Mouse (Mus musculus) limb, embryonic 13.5 days (tissue): ENCODE measurements at regions not wholly inside any gene's neighbourhood (a gene's known extent, or its start where the extent isn't known, plus 50 kb on each side); places are given as distances from the start of the nearest gene placed in this dataset.

Experiments
- ATAC-seq: fragments of 200-750 bp; cut with Nextera tagmentation; 2 replicates; pipeline ENCODE4 v1.8.0; 2017; ENCODE audit warnings: low read depth, moderate number of reproducible peaks, moderate TSS enrichment; ENCODE audit not compliant: low FRiP score
- H3K27ac ChIP-seq: fragments of 300-500 bp; sonication (generic); 2 replicates; pipeline ENCODE4 v1.5.1; 2015; ENCODE audit warnings: inconsistent platforms, mild to moderate bottlenecking, moderate library complexity
- H3K27me3 ChIP-seq: fragments of 300-500 bp; sonication (generic); 2 replicates; pipeline ENCODE4 v1.6.1; 2015; ENCODE audit warnings: mild to moderate bottlenecking, inconsistent platforms
- H3K36me3 ChIP-seq: fragments of 300-500 bp; sonication (generic); 2 replicates; pipeline ENCODE4 v1.6.1; 2015; ENCODE audit warnings: inconsistent platforms, mild to moderate bottlenecking, moderate library complexity
- H3K4me1 ChIP-seq: fragments of 300-500 bp; sonication (generic); 2 replicates; pipeline ENCODE4 v1.6.1; 2015; ENCODE audit warnings: inconsistent platforms
- H3K4me2 ChIP-seq: fragments of 300-500 bp; sonication (generic); replicated peaks from 2 replicates; pipeline ENCODE4 v1.6.1; 2015; ENCODE audit warnings: inconsistent platforms, mild to moderate bottlenecking, moderate library complexity
- H3K4me3 ChIP-seq: fragments of 300-500 bp; sonication (generic); 2 replicates; pipeline ENCODE4 v1.5.1; 2015; ENCODE audit warnings: moderate library complexity, mild to moderate bottlenecking, inconsistent platforms
- H3K9ac ChIP-seq: fragments of 300-500 bp; sonication (generic); 2 replicates; pipeline ENCODE4 v1.6.1; 2015; ENCODE audit warnings: mild to moderate bottlenecking, inconsistent platforms
- H3K9me3 ChIP-seq: fragments of 300-500 bp; sonication (generic); 2 replicates; pipeline ENCODE4 v1.6.1; 2016; ENCODE audit warnings: inconsistent platforms
- WGBS: fragments of 180-500 bp; shearing (Covaris S2); methylation state at CpG from one replicate; pipeline ENCODE4 v1.1.7; 2015; 5-methylcytosine and 5-hydroxymethylcytosine counted together

DNA sequence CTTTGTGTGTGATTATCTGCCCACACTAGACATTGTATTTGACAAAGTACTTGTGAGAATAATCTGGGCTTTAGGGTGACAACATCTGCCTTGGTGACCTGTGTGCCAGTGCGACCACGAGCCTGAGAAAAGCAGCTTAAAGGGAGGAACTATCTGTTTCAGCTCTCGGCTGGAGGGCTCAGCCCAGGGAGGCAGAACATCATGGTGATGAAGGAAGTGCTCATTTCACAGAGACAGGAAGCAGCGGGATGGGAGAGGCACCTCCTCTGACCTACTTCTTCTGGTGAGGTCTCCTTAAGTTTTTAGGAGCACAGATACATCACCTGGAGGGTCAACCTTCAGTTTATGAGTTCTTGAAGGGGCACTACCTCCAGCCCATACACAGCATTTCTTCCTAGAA is 89.8 kb downstream of the Kif26a start:
- peak overlapping the region; percentile 75; the same call in 1 of the 2 replicates for H3K27ac ChIP-seq
- no peaks in the 10 kb centered on the region for H3K9me3 ChIP-seq
- no peak overlapping the region for H3K9ac ChIP-seq
- H3K27me3 ChIP-seq, result peaks cover 16% of the 10 kb centered on the region
- no peaks in the 10 kb centered on the region for H3K36me3 ChIP-seq
- H3K4me1 ChIP-seq, result peaks cover 70% of the 10 kb centered on the region
- H3K4me2 ChIP-seq, result 0 out of 2 replicates have a peak overlapping the region, but pooled peaks have one; percentile 51
- no peak for ATAC-seq
- WGBS, result 58% methylated on average over 4 of the region's 4 CpGs
- H3K4me3 ChIP-seq, result no peak overlapping the region

DNA sequence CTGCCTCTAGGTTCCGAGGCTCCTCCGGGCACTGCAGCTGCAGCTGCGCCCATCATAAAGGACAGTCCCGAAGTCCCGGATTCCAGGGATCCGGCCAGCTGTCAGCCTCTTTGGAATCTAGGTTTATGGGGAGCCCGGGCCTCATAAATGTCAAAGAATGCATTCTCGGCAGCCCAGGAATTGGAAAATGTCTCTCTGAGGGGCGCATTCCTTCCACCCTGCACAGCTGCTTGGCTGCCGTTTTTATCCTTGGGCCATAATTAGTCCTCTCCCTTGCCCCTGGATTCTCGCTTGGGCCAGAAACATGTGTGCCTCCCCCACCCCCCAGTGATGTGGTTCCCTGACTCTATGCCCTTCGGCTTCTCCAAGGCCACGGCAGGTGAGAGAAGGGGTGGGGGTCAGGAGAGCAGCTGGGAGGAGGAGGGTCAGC is 91.1 kb downstream of the Kif26a start:
- peak; percentile 85 for ATAC-seq

DNA sequence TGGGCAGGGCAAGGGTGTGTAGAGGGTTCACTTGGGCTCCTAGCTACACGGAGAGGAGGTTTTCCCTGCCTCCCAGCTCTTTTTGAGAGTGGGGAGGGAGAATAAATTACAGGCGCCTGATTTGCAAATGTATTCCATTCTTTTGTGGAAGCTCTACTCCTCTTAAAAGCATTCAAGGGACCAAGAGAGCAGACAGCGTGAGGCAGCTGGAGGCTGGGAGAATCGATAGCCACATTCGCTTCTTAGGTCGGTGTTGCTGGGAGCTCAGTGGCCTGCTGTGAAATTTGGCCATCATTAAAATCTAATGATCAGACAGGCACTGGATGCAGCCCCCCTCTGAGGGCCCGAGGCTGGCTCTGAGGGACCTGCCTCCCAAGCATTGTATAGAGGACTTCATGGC is 92.8 kb downstream of the Kif26a start:
- no peaks in the 10 kb centered on the region for H3K36me3 ChIP-seq
- no peaks in the 10 kb centered on the region for H3K9me3 ChIP-seq
- no peak overlapping the region for H3K27ac ChIP-seq
- H3K4me1 ChIP-seq, result peaks cover 86% of the 10 kb centered on the region
- 19% methylated on average over 7 of the region's 7 CpGs for WGBS
- H3K4me3 ChIP-seq, result no peak overlapping the region
- no peak overlapping the region for H3K9ac ChIP-seq
- ATAC-seq, result no peak
- peaks cover 16% of the 10 kb centered on the region for H3K27me3 ChIP-seq
- H3K4me2 ChIP-seq, result no peak overlapping the region

More for the DNA sequence above, 91.1 kb downstream of the Kif26a start:
- Histone ChIP-seq H3K4me1 (peaks cover 82% of the 10 kb centered on the region), H3K4me2 (peak overlapping the region; percentile 51), H3K36me3 (no peaks in the 10 kb centered on the region), H3K27me3 (peaks cover 16% of the 10 kb centered on the region), H3K4me3 (0 out of 2 replicates have a peak overlapping the region, but pooled peaks have one; percentile 11), H3K27ac (peak overlapping the region; percentile 75), H3K9ac (0 out of 2 replicates have a peak overlapping the region, but pooled peaks have one; percentile 15), H3K9me3 (no peaks in the 10 kb centered on the region)
- WGBS, result 5% methylated on average over 13 of the region's 13 CpGs

DNA sequence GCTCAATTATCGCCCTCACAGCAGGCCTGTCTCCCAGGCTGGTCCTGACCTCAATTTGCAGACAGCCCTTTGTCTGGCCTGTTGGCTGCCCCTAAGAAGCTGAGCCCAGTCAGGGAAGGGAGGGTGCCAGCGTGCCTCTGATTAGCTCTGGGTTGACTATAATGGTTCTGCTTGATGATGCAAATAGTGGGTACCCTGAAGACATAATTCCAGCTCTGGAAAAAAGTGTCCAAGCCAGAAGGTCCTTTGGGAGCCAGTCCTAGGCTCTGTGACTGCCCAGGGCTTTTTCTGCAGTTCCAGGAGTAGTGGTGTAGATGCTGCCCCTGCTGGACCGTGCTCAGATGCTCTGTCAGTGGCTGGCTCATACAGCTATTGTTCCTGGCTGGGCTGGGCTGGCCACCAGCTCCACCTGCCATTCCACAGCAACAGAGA is 95.7 kb downstream of the Kif26a start:
- H3K4me3 ChIP-seq, result no peak overlapping the region
- no peak overlapping the region for H3K4me2 ChIP-seq
- H3K4me1 ChIP-seq, result peaks cover 64% of the 10 kb centered on the region
- no peaks in the 10 kb centered on the region for H3K9me3 ChIP-seq
- H3K27ac ChIP-seq, result no peak overlapping the region; the same call in 1 of the 2 replicates
- H3K36me3 ChIP-seq, result no peaks in the 10 kb centered on the region
- H3K27me3 ChIP-seq, result peaks cover 16% of the 10 kb centered on the region
- H3K9ac ChIP-seq, result no peak overlapping the region
- 12% methylated on average over 3 of the region's 3 CpGs for whole genome bisulfite sequencing
- no peak for ATAC-seq

DNA sequence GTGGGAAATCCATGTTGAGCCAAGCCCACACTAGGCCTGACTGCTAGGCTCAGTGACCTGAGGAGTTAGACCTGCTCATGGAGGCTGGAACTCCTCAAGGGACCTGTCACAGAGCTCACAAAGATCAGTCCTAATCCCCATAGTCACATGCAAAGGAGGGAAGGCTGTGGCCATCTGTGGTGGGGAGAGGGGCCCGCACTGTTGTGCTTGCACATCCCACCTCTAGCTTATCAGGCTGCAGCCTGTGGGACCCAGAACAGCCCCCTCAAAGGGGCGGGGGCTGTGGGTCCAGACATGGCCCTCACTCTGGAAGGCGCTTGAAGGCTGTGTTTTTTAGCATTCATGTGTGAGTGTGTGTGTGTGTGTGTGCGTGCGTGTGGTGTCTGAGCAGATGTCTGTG is 97.2 kb downstream of the Kif26a start:
- peaks cover 50% of the 10 kb centered on the region for H3K4me1 ChIP-seq
- no peak overlapping the region for H3K4me2 ChIP-seq
- no peak overlapping the region for H3K27ac ChIP-seq
- H3K36me3 ChIP-seq, result no peaks in the 10 kb centered on the region
- ATAC-seq, result 0 out of 2 replicates have a peak, but pooled peaks have one; percentile 34
- H3K4me3 ChIP-seq, result no peak overlapping the region
- peaks cover 15% of the 10 kb centered on the region for H3K27me3 ChIP-seq
- 75% methylated on average over 5 of the region's 5 CpGs for WGBS
- no peaks in the 10 kb centered on the region for H3K9me3 ChIP-seq
- H3K9ac ChIP-seq, result no peak overlapping the region

DNA sequence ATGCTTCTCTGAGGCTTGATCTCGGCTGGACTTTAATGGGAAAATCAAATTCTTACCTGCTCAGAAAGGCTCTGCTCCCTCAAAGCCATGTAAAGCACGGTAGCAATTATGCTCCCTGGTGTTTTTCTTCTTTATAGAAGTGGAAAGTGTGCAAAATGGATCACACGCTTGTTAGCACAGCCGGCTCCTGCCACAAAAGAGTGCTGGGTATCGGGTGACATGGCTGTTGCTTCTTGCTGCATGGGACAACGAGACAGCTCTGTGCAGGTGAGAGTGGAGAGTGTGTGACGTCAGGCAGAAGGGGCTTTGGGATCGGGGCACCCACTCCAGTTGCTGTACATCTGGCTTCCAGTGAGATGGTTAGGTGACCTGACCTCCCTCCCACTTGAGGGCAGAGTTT is 104.9 kb downstream of the Kif26a start:
- no peak overlapping the region for H3K4me3 ChIP-seq
- peaks cover 10% of the 10 kb centered on the region; the same call in 1 of the 2 replicates for H3K9me3 ChIP-seq
- no peak overlapping the region for H3K4me2 ChIP-seq
- H3K4me1 ChIP-seq, result peaks cover 55% of the 10 kb centered on the region
- H3K9ac ChIP-seq, result no peak overlapping the region
- ATAC-seq, result no peak
- H3K36me3 ChIP-seq, result no peaks in the 10 kb centered on the region
- H3K27me3 ChIP-seq, result peaks cover 16% of the 10 kb centered on the region
- 16% methylated on average over 8 of the region's 8 CpGs for WGBS
- H3K27ac ChIP-seq, result peak overlapping the region; percentile 44; the same call in 1 of the 2 replicates

DNA sequence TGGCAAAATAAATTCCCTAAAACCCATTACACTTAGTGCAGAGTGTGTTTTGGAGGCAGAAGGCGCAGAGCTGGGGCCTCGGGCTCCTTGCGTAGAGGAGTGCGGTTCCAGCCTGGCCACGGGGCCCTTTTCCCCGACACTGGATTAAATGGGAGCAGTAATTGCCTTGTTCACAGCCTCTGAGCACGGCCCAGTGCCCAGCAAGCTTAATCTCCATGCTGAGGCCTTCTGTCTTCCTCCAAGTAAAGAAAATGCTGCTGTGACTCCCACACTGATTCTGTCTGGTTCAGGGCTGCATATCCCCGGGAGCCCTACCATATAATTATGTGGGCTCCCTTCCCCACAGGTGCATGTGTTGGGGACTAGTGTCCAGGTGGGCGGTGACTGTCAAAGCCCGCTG is 107.5 kb downstream of the Kif26a start:
- no peak overlapping the region for H3K4me3 ChIP-seq
- no peak overlapping the region for H3K9ac ChIP-seq
- H3K9me3 ChIP-seq, result peaks cover 10% of the 10 kb centered on the region; the same call in 1 of the 2 replicates
- no peak for ATAC-seq
- H3K4me1 ChIP-seq, result peaks cover 55% of the 10 kb centered on the region
- no peak overlapping the region; the same call in 1 of the 2 replicates for H3K4me2 ChIP-seq
- H3K36me3 ChIP-seq, result no peaks in the 10 kb centered on the region
- H3K27me3 ChIP-seq, result peaks cover 12% of the 10 kb centered on the region
- H3K27ac ChIP-seq, result no peak overlapping the region; the same call in 1 of the 2 replicates
- WGBS, result 31% methylated on average over 10 of the region's 10 CpGs

DNA sequence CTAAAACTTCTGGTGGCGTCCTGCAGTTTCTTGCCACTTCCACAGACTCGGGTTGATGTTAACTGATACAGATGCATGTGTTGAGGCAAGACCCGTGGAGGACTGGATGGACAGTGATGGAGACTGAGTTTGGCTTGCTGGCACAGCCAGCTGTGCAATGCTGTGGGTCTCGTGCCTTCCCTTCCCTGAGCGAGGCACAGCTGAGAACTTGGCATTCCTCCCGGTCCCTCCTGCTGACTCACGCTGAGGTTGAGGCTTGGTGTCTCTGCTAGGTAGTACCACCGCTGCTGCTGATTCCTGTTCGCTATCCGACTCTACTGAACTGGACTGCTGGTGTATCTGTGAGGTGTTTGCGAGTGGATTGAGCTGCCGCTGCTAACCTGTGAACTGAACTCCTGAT is 109.2 kb downstream of the Kif26a start:
- Histone ChIP-seq H3K27ac (no peak overlapping the region), H3K4me1 (peaks cover 41% of the 10 kb centered on the region), H3K9ac (no peak overlapping the region), H3K4me3 (no peak overlapping the region), H3K9me3 (peaks cover 10% of the 10 kb centered on the region; the same call in 1 of the 2 replicates), H3K36me3 (no peaks in the 10 kb centered on the region), H3K4me2 (no peak overlapping the region), H3K27me3 (peaks cover 9% of the 10 kb centered on the region; the same call in 1 of the 2 replicates)
- no peak for ATAC-seq
- 84% methylated on average over 12 of the region's 12 CpGs for WGBS

DNA sequence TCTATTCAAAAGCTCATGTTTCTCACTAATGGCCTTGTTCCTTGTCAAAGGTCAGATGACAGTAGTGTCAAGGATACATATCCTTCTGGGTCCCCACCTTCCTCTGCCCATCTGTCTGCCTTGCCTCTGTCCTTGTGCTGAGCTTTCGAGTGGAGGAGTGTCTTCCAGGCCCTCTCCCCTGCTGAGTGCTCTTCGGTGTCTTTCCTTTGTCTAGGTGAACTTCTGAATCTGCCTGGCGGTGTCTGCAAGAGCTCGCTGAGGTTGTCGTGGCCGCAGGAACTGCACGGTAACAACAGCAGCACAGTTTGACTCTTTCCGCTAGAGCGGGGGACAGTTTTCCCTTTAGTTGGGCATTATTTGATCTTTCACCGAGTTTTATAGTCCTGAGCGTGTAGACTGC is 111.7 kb downstream of the Kif26a start:
- H3K9me3 ChIP-seq, result peaks cover 10% of the 10 kb centered on the region; the same call in 1 of the 2 replicates
- WGBS, result 52% methylated on average over 11 of the region's 11 CpGs
- H3K9ac ChIP-seq, result no peak overlapping the region
- H3K4me3 ChIP-seq, result no peak overlapping the region
- peaks cover 16% of the 10 kb centered on the region for H3K4me1 ChIP-seq
- no peak overlapping the region for H3K4me2 ChIP-seq
- H3K36me3 ChIP-seq, result no peaks in the 10 kb centered on the region
- H3K27me3 ChIP-seq, result peaks cover 21% of the 10 kb centered on the region
- no peak for ATAC-seq
- H3K27ac ChIP-seq, result no peak overlapping the region

DNA sequence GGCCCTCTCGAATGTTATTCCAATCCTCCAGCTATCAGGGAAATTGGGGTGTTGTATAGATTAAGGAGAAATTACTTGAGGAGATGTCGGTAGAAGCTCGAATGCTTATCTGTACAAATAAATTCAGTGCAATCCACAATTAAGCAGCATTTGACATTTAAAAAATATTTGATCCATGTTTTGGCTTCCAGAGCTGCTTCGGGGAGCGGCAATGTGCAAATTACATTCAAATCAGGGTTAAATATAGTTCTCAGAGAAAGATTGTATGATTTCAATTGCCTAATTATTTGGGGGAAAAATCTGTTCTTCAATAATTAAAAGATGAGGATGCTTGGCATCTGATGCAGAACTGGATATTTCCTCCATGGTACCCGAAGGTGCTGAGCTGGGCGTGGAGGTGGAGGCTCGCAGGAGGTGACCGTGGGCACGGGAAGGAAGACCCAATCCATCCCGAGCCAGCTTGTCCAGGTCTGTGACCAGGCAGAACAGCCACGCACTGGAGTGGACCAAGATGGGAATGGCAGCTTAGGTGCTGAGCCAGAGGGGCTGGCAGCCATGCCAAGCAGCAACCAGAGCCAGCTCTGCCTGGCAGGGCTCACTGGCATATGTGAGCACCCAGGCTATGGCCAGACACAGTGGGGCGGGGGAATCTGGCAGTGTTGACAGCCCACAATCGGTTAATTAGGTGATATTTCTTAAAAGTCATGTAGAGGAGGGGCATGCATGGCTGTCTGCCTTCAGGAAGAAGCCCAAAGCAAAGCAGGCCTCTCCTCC is 117.5 kb downstream of the Kif26a start:
- Histone ChIP-seq H3K27me3 (peaks cover 34% of the 10 kb centered on the region), H3K4me3 (no peak overlapping the region), H3K36me3 (no peaks in the 10 kb centered on the region), H3K9me3 (no peaks in the 10 kb centered on the region), H3K4me1 (peaks cover 33% of the 10 kb centered on the region), H3K4me2 (no peak overlapping the region), H3K9ac (no peak overlapping the region), H3K27ac (no peak overlapping the region)
- no peak for ATAC-seq
- 85% methylated on average over 14 of the region's 14 CpGs for WGBS

DNA sequence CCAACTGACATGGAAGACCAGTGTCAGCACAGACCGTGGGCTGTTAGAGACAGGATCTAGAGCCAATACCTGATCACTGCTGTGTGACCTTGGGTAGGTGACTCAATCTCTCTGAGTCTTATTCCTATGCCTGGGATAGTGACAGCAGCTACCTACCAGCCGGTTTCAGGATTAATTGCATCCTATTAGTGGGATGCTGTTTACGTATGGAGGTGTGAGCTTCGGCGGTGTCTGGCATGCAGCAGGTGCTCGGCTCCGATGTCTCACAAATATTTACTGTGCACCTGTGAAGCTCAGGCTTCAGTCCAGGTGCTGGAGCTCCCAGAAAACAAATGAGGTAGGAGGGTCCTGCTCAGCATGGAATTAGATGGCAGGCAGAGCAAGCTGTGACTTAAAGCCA is 118.2 kb downstream of the Kif26a start:
- Histone ChIP-seq H3K9me3 (no peaks in the 10 kb centered on the region), H3K4me3 (no peak overlapping the region), H3K36me3 (no peaks in the 10 kb centered on the region), H3K9ac (no peak overlapping the region), H3K4me2 (no peak overlapping the region), H3K4me1 (peaks cover 33% of the 10 kb centered on the region), H3K27me3 (peaks cover 34% of the 10 kb centered on the region), H3K27ac (no peak overlapping the region)
- 53% methylated on average over 7 of the region's 7 CpGs for WGBS
- ATAC-seq, result no peak

DNA sequence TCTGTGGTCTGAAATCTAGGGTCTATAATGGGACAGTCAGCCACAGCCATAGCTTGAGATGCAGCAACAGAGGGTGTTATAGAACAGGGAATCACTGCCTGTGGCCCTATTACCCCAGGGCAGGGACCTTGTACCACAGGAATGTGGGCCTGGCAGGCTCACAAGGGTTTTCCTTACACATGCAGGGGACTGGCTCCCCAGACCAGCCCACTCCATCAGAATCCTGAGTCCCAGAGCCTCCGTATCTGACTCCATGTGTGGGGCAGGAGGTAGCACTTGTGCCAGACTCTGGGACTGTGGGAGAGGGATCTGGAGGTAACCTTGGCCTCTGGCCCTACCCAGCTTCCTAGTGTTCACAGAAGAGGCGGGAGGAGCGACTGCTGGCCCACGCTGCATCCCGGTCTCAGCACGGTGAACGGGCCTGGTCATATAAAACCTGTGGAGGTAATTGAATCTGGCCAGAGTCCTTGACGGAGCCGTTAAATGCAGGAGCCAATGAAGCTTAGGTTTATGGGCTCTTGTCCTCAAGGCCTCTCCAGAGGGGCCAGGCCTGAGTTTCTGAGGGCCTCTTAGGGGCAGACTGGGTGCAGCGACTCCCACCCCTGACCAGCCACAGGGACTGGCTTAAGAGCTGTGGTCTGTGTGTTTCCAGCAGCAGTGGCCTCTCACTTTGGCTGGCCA is 119.4 kb downstream of the Kif26a start:
- peak; percentile 46; the same call in 1 of the 2 replicates for ATAC-seq
- 10% methylated on average over 10 of the region's 10 CpGs for WGBS
- Histone ChIP-seq H3K4me2 (peak overlapping the region; percentile 12), H3K36me3 (no peaks in the 10 kb centered on the region), H3K27me3 (peaks cover 30% of the 10 kb centered on the region), H3K4me1 (peaks cover 33% of the 10 kb centered on the region), H3K27ac (peak overlapping the region; percentile 58; the same call in 1 of the 2 replicates), H3K9me3 (no peaks in the 10 kb centered on the region), H3K4me3 (no peak overlapping the region), H3K9ac (peak overlapping the region; percentile 51)
